Mouse (Mus musculus) lung, postnatal 0 days (tissue): ENCODE results near the gene Foxi2. TPM values are rescaled to one million over a fixed set of nuclear protein-coding genes. Genes with fewer than 3 reads are reported as not detected.

Source experiments
- ATAC-seq: fragments of 200-750 bp; cut with Nextera tagmentation; 2 replicates; pipeline ENCODE4 v1.8.0; 2017; ENCODE audit warnings: moderate library complexity
- DNase-seq: peaks from one replicate; pipeline ENCODE4 v3.0.0-alpha.2; 2016; ENCODE audit warnings: low spot score
- H3K27ac ChIP-seq: fragments of 300-500 bp; sonication (generic); 2 replicates; pipeline ENCODE4 v1.5.1; 2014; ENCODE audit warnings: antibody characterized with exemption, mild to moderate bottlenecking, low read length, mixed read lengths
- H3K27me3 ChIP-seq: fragments of 300-500 bp; sonication (generic); replicated peaks from 2 replicates; pipeline ENCODE4 v1.6.1; 2014; ENCODE audit warnings: low read length, mixed read lengths; ENCODE audit not compliant: insufficient read depth
- H3K36me3 ChIP-seq: fragments of 300-500 bp; sonication (generic); 2 replicates; pipeline ENCODE4 v1.6.1; 2014; ENCODE audit warnings: low read length, mixed read lengths; ENCODE audit not compliant: insufficient read depth
- H3K4me1 ChIP-seq: fragments of 300-500 bp; sonication (generic); 2 replicates; pipeline ENCODE4 v1.6.1; 2014; ENCODE audit warnings: antibody characterized with exemption, low read depth, low read length, mixed read lengths; ENCODE audit not compliant: insufficient read depth
- H3K4me2 ChIP-seq: fragments of 300-500 bp; sonication (generic); replicated peaks from 2 replicates; pipeline ENCODE4 v1.6.1; 2014; ENCODE audit warnings: low read depth, mild to moderate bottlenecking, low read length, moderate library complexity, mixed read lengths
- H3K4me3 ChIP-seq: fragments of 300-500 bp; sonication (generic); 2 replicates; pipeline ENCODE4 v1.5.1; 2014; ENCODE audit warnings: low read depth, low read length
- H3K9ac ChIP-seq: fragments of 300-500 bp; sonication (generic); replicated peaks from 2 replicates; pipeline ENCODE4 v1.6.1; 2014; ENCODE audit warnings: low read depth, mild to moderate bottlenecking
- H3K9me3 ChIP-seq: fragments of 300-500 bp; sonication (generic); 2 replicates; pipeline ENCODE4 v1.6.1; 2016; ENCODE audit warnings: low read length, mixed read lengths
- CTCF ChIP-seq: IDR thresholded peaks from 2 replicates; pipeline ENCODE4 v1.5.1; 2016; ENCODE audit warnings: antibody characterized with exemption, mild to moderate bottlenecking
- EP300 ChIP-seq: IDR thresholded peaks from 2 replicates; pipeline ENCODE4 v1.6.1; 2016; ENCODE audit warnings: antibody characterized with exemption, mild to moderate bottlenecking, control low read depth
- WGBS: fragments of 180-500 bp; shearing (Covaris S2); extraction: QIAGEN DNeasy Blood & Tissue Kit; methylation state at CpG from one replicate; pipeline ENCODE4 v1.1.7; 2014; 5-methylcytosine and 5-hydroxymethylcytosine counted together
- polyA plus RNA-seq: library from polyadenylated mRNA; unstranded; fragments of >200 nt; fragmentation: Nextera tagmentation; extraction: Ambion mirVana; gene quantifications from 2 replicates; pipeline ENCODE4 v1.2.1, GENCODE M21; 2015

Foxi2 gene
- polyA plus RNA-seq, 1 experiment from 2014 or later, result not detected

GRCm38 (mm10) chr7:135392949-135393542 lies 17.1 kb upstream of the Foxi2 start:
- H3K9me3 ChIP-seq, result no peaks in the 10 kb centered on the region
- H3K4me1 ChIP-seq, result no peaks in the 10 kb centered on the region
- 18% methylated on average over 5 of the region's 5 CpGs for WGBS
- ATAC-seq (no peak), DNase-seq (no peak)
- H3K4me3 ChIP-seq, result no peak overlapping the region
- no peak overlapping the region for H3K9ac ChIP-seq
- no peaks in the 10 kb centered on the region for H3K36me3 ChIP-seq
- TF ChIP-seq CTCF, result no peak
- TF ChIP-seq EP300, result no peak
- no peak overlapping the region for H3K27ac ChIP-seq
- H3K27me3 ChIP-seq, result no peaks in the 10 kb centered on the region; the same call in 1 of the 2 replicates
- H3K4me2 ChIP-seq, result no peak overlapping the region

GRCm38 (mm10) chr7:135394436-135394835 lies 15.7 kb upstream of the Foxi2 start:
- TF ChIP-seq CTCF, result no peak
- no peak for TF ChIP-seq EP300
- Histone ChIP-seq H3K9me3 (no peaks in the 10 kb centered on the region), H3K4me3 (no peak overlapping the region), H3K4me2 (no peak overlapping the region), H3K27me3 (no peaks in the 10 kb centered on the region; the same call in 1 of the 2 replicates), H3K4me1 (no peaks in the 10 kb centered on the region), H3K27ac (no peak overlapping the region), H3K36me3 (no peaks in the 10 kb centered on the region), H3K9ac (no peak overlapping the region)
- DNase-seq, result no peak
- WGBS, result 91% methylated on average over 3 of the region's 3 CpGs
- ATAC-seq, result no peak

GRCm38 (mm10) chr7:135395242-135395641 lies 14.9 kb upstream of the Foxi2 start:
- H3K4me3 ChIP-seq, result no peak overlapping the region
- H3K9me3 ChIP-seq, result no peaks in the 10 kb centered on the region
- H3K4me1 ChIP-seq, result no peaks in the 10 kb centered on the region
- H3K4me2 ChIP-seq, result no peak overlapping the region
- TF ChIP-seq EP300 (no peak), CTCF (no peak)
- no peaks in the 10 kb centered on the region; the same call in 1 of the 2 replicates for H3K27me3 ChIP-seq
- no peak for ATAC-seq
- H3K36me3 ChIP-seq, result no peaks in the 10 kb centered on the region
- H3K27ac ChIP-seq, result no peak overlapping the region
- no peak overlapping the region for H3K9ac ChIP-seq
- no peak for DNase-seq

- Histone ChIP-seq H3K36me3 (no peaks in the 10 kb centered on the region), H3K4me1 (no peaks in the 10 kb centered on the region), H3K4me3 (no peak overlapping the region), H3K9ac (no peak overlapping the region), H3K27me3 (no peaks in the 10 kb centered on the region; the same call in 1 of the 2 replicates), H3K9me3 (no peaks in the 10 kb centered on the region), H3K4me2 (no peak overlapping the region), H3K27ac (no peak overlapping the region)
- TF ChIP-seq CTCF, result no peak
- TF ChIP-seq EP300, result no peak
- ATAC-seq (no peak), DNase-seq (no peak)
- 33% methylated on average over 6 of the region's 6 CpGs for WGBS
Observed at GRCm38 (mm10) chr7:135397096-135397495, 13.0 kb upstream of the Foxi2 start.

- DNase-seq, result no peak
- H3K36me3 ChIP-seq, result no peaks in the 10 kb centered on the region
- no peak overlapping the region for H3K4me2 ChIP-seq
- no peaks in the 10 kb centered on the region for H3K4me1 ChIP-seq
- H3K4me3 ChIP-seq, result no peak overlapping the region
- no peak overlapping the region for H3K27ac ChIP-seq
- no peak overlapping the region for H3K9ac ChIP-seq
- no peak for ATAC-seq
- 9% methylated on average over 5 of the region's 5 CpGs for WGBS
- H3K27me3 ChIP-seq, result no peaks in the 10 kb centered on the region; the same call in 1 of the 2 replicates
- H3K9me3 ChIP-seq, result no peaks in the 10 kb centered on the region
- TF ChIP-seq EP300, result no peak
- TF ChIP-seq CTCF, result no peak
Observed at GRCm38 (mm10) chr7:135397874-135398273, 12.2 kb upstream of the Foxi2 start.

GRCm38 (mm10) chr7:135403416-135403815 lies 6.7 kb upstream of the Foxi2 start:
- H3K9ac ChIP-seq, result no peak overlapping the region
- H3K27me3 ChIP-seq, result no peaks in the 10 kb centered on the region
- no peak overlapping the region for H3K4me2 ChIP-seq
- H3K27ac ChIP-seq, result no peak overlapping the region
- no peaks in the 10 kb centered on the region for H3K4me1 ChIP-seq
- DNase-seq (peak; percentile 85), ATAC-seq (no peak)
- H3K36me3 ChIP-seq, result no peaks in the 10 kb centered on the region
- TF ChIP-seq EP300, result no peak
- peak; percentile 94 for TF ChIP-seq CTCF
- WGBS, result 7% methylated on average over 5 of the region's 5 CpGs
- no peak overlapping the region for H3K4me3 ChIP-seq
- H3K9me3 ChIP-seq, result no peaks in the 10 kb centered on the region
